Comparison of ENCODE assay signal across 15 mouse cellular contexts in the genomic region with DNA sequence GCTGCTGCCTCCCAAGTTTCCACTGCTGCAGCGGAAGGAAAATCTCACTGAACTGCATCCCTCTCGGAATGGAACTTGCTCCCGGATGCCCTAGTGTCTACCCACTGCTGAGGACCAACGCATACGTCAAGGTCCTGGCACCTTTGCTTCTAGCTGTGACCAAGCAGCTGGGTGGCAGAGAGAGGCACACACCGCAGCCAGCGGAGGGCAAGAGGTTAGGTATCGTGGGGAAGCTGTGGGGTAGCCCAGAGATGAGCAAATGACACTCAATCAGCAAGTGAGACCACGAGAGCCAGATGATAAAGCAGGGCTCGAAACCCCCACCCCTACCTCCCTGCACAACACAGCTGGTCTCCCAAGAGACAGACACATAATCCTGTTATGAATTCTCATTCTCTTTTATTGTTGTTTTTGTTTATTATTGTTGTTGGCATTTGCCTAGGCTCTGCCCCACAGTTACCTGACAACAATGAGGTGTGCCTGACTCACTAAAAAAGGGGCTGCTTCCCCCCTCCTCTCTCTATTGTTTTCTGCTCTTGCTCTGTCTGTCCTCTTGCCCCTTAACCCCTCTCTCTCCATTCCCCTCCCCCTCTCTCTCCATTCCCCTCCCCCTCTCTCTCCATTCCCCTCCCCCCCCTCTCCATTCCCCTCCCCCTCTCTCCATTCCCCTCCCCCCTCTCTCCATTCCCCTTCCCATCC.
DNase-seq lines count a peak whose midpoint lies in the region; ATAC-seq and TF ChIP-seq lines count a peak whose summit lies in the region.
"Had no signal": no experiment of that assay in that cellular context is flagged by ENCODE, and none has a peak within 500 bp of the region (broad histone marks: within the 10 kb centered on the region; RNA-seq: fewer than 3 reads in every experiment).

No protein-coding gene starts in this region.

- dilution Hi-C loops in CH12.LX (cut with MboI; ENCODE audit: extremely low pct_ligation_motif_present, extremely low pct_unique_long_range_greater_than_20kb, low sequenced_read_pairs): no loop called here

- no peak overlapping the region for H3K4me3 ChIP-seq in heart, embryonic 12.5 days
- H3K4me3 ChIP-seq in CH12.LX (replicated peaks in 1 of 3; ENCODE audit: low read depth in 2 of 3, low read length in 2 of 3, poor library complexity in 1 of 3) (no peak overlapping the region), ES-E14 (ENCODE audit: insufficient read depth in 1 of 2, low read depth in 1 of 2, low read length in 2 of 2, poor library complexity in 1 of 2, severe bottlenecking in 1 of 2) (peak overlapping the region in 1 of 2 experiments; percentile 20; a peak in 2 of 4 replicates)
- no peak overlapping the region for H3K4me3 ChIP-seq in limb, embryonic 14.5 days (replicated peaks; ENCODE audit: low read length)
- H3K4me3 ChIP-seq: gastrocnemius, adult 2 months; left cerebral cortex, adult 2 months had no signal

- no peaks in the 10 kb centered on the region for H3K27me3 ChIP-seq in heart, embryonic 12.5 days (replicated peaks)
- H3K27me3 ChIP-seq in CH12.LX (replicated peaks): no peaks in the 10 kb centered on the region
- no peaks in the 10 kb centered on the region for H3K27me3 ChIP-seq in limb, embryonic 14.5 days (ENCODE audit: control insufficient read depth, insufficient read depth, low read length)

- TF ChIP-seq RAD21 in CH12.LX (IDR thresholded peaks at IDR 0.05; ENCODE audit: low read depth, low read length): no peak

- WGBS in heart, embryonic 12.5 days: 14% methylated on average over 10 of the region's 10 CpGs
- 30% methylated on average over 10 of the region's 10 CpGs for WGBS in limb, embryonic 14.5 days

- peak overlapping the region; percentile 25 for H3K4me2 ChIP-seq in heart, embryonic 12.5 days
- H3K4me2 ChIP-seq in CH12.LX (ENCODE audit: insufficient read depth, low read depth, poor library complexity, severe bottlenecking): no peak overlapping the region
- peak overlapping the region; percentile 7; the same call in 1 of the 2 replicates for H3K4me2 ChIP-seq in limb, embryonic 14.5 days (replicated peaks; ENCODE audit: low read depth, low read length, severe bottlenecking)

- H3K36me3 ChIP-seq in heart, embryonic 12.5 days: no peaks in the 10 kb centered on the region
- H3K36me3 ChIP-seq in CH12.LX (replicated peaks in 1 of 2; ENCODE audit: control insufficient read depth in 1 of 2, insufficient read depth in 1 of 2, low read length in 1 of 2) (no peaks in the 10 kb centered on the region), ES-E14 (ENCODE audit: control insufficient read depth, insufficient read depth, low read length, poor library complexity, severe bottlenecking) (no peaks in the 10 kb centered on the region)
- H3K36me3 ChIP-seq in limb, embryonic 14.5 days (ENCODE audit: control insufficient read depth, insufficient read depth, low read length): no peaks in the 10 kb centered on the region

- TF ChIP-seq POLR2A in CH12.LX (IDR thresholded peaks at IDR 0.05; ENCODE audit: low read depth, low read length): no peak
- TF ChIP-seq POLR2A in limb, embryonic 14.5 days (IDR thresholded peaks at IDR 0.05; ENCODE audit: borderline replicate concordance, extremely low read depth, insufficient read depth, insufficient read length): no peak

- no peak overlapping the region for H3K9ac ChIP-seq in heart, embryonic 12.5 days
- H3K9ac ChIP-seq in CH12.LX (ENCODE audit: insufficient read depth, low read depth) (no peak overlapping the region), ES-E14 (ENCODE audit: insufficient read depth, low read depth, low read length, poor library complexity, severe bottlenecking) (peak overlapping the region; percentile 40; the same call in 1 of the 2 replicates)
- H3K9ac ChIP-seq in limb, embryonic 14.5 days (ENCODE audit: low read depth, low read length, severe bottlenecking): 0 out of 2 replicates have a peak overlapping the region, but pooled peaks have one; percentile 16
- H3K9ac ChIP-seq: liver, embryonic 14.5 days had no signal

- in situ Hi-C loops in CH12.LX (cut with MboI; ENCODE audit: low pct_ligation_motif_present, low pct_unique_long_range_greater_than_20kb, low sequenced_read_pairs) (no loop called here), ES-E14 (cut with MboI; ENCODE audit: low sequenced_read_pairs in 2 of 2, unreplicated experiment in 2 of 2) (no loop called here)

- no peak for ATAC-seq in heart, embryonic 12.5 days (ENCODE audit: insufficient number of reproducible peaks, low FRiP score)
- ATAC-seq in limb, embryonic 14.5 days (ENCODE audit: low FRiP score, low read depth): no peak

- intact Hi-C loops in heart, postnatal 25 days (cut with DNase I): no loop called here

- DNase-seq in heart, postnatal 25 days (ENCODE audit: low spot score): no peak
- DNase-seq in CH12.LX (ENCODE audit: extremely low read depth) (peak; percentile 24), ES-E14 (ENCODE audit: low read depth, low spot score) (no peak)
- DNase-seq in limb, embryonic 14.5 days (ENCODE audit: low spot score): no peak
- no peak for DNase-seq in Muller cell, postnatal 12 days (ENCODE audit: inconsistent ontology term)
- DNase-seq in layer of hippocampus, postnatal 36 days: no peak
- DNase-seq: cerebellum, adult 18-20 months; gastrocnemius, adult 2 months; kidney, adult 8-10 months; lung, postnatal 10 days; right cerebral cortex, postnatal 25 days; thymus, adult 18-20 months had no signal

- no peak overlapping the region for H3K27ac ChIP-seq in heart, embryonic 12.5 days (ENCODE audit: poor library complexity, severe bottlenecking)
- no peak overlapping the region for H3K27ac ChIP-seq in CH12.LX (ENCODE audit: insufficient read depth, low read depth)
- H3K27ac ChIP-seq in ES-E14 (ENCODE audit: insufficient read depth, low read depth, low read length, poor library complexity, severe bottlenecking): peak overlapping the region; percentile 69
- no peak overlapping the region for H3K27ac ChIP-seq in limb, embryonic 14.5 days (replicated peaks; ENCODE audit: low read depth, low read length)
- H3K27ac ChIP-seq: gastrocnemius, adult 2 months; left cerebral cortex, adult 2 months; liver, embryonic 14.5 days had no signal

- no peaks in the 10 kb centered on the region for H3K79me2 ChIP-seq in CH12.LX (replicated peaks; ENCODE audit: control insufficient read depth, extremely low read depth, insufficient read depth, poor library complexity, severe bottlenecking)

- no peak for TF ChIP-seq EP300 in CH12.LX (IDR thresholded peaks at IDR 0.05; ENCODE audit: low read length)

- no peaks in the 10 kb centered on the region for H3K4me1 ChIP-seq in heart, embryonic 12.5 days (replicated peaks)
- H3K4me1 ChIP-seq in CH12.LX (ENCODE audit: control insufficient read depth in 1 of 2, insufficient read depth in 2 of 2): peaks cover 8 to 35% of the 10 kb centered on the region in 2 experiments
- H3K4me1 ChIP-seq in ES-E14 (ENCODE audit: control insufficient read depth in 2 of 2, insufficient read depth in 2 of 2, low read length in 2 of 2, poor library complexity in 1 of 2): peaks cover 0 to 6% of the 10 kb centered on the region in 2 experiments; a peak in 1 of 4 replicates
- no peaks in the 10 kb centered on the region for H3K4me1 ChIP-seq in limb, embryonic 14.5 days (ENCODE audit: control insufficient read depth, insufficient read depth, low read length)

- peaks cover 7% of the 10 kb centered on the region for H3K9me3 ChIP-seq in heart, embryonic 12.5 days (replicated peaks)
- H3K9me3 ChIP-seq in CH12.LX (replicated peaks; ENCODE audit: low read length): peaks cover 12% of the 10 kb centered on the region
- no peaks in the 10 kb centered on the region for H3K9me3 ChIP-seq in ES-E14 (ENCODE audit: control insufficient read depth, insufficient read depth, low read depth, low read length)
- no peaks in the 10 kb centered on the region for H3K9me3 ChIP-seq in limb, embryonic 14.5 days (ENCODE audit: control insufficient read depth, low read length)

- no peak for TF ChIP-seq CTCF in CH12.LX (conservative IDR thresholded peaks at IDR 0.05 in 1 of 2, IDR thresholded peaks at IDR 0.05 in 1 of 2; ENCODE audit: low read depth in 2 of 2, low read length in 2 of 2)

TF ChIP-seq in CH12.LX, 34 proteins besides CTCF, POLR2A, EP300 and RAD21 (continues in another document):
- no peak for TF ChIP-seq CHD1 (IDR thresholded peaks at IDR 0.05; ENCODE audit: low read depth, low read length)
- TF ChIP-seq MYC (IDR thresholded peaks at IDR 0.05; ENCODE audit: low read depth, low read length): no peak
- TF ChIP-seq BHLHE40 (IDR thresholded peaks at IDR 0.05; ENCODE audit: low read depth, low read length): no peak
- TF ChIP-seq MAFK (IDR thresholded peaks at IDR 0.05; ENCODE audit: insufficient replicate concordance, low read length): no peak
- no peak for TF ChIP-seq ZMIZ1 (IDR thresholded peaks at IDR 0.05; ENCODE audit: low read depth, low read length)
- no peak for TF ChIP-seq ZNF384 (IDR thresholded peaks at IDR 0.05; ENCODE audit: low read depth, low read length)
- no peak for TF ChIP-seq ETS1 (conservative IDR thresholded peaks at IDR 0.05; ENCODE audit: low read depth, low read length)
- no peak for TF ChIP-seq PAX5 (IDR thresholded peaks at IDR 0.05; ENCODE audit: low read length)
- TF ChIP-seq KAT2A (IDR thresholded peaks at IDR 0.05; ENCODE audit: insufficient replicate concordance, low read length): no peak
- no peak for TF ChIP-seq RCOR1 (conservative IDR thresholded peaks at IDR 0.05; ENCODE audit: low read depth, low read length)
- TF ChIP-seq JUND (conservative IDR thresholded peaks at IDR 0.05; ENCODE audit: low read depth, low read length): no peak
- no peak for TF ChIP-seq UBTF (IDR thresholded peaks at IDR 0.05; ENCODE audit: low read depth, low read length)

TF ChIP-seq in ES-E14, 5 proteins besides CTCF, POLR2A, EP300 and RAD21:
- TF ChIP-seq CHD2 (IDR thresholded peaks at IDR 0.05; ENCODE audit: low read depth, low read length) (no peak), ZNF384 (IDR thresholded peaks at IDR 0.05; ENCODE audit: low read depth, low read length) (no peak), MAFK (IDR thresholded peaks at IDR 0.05; ENCODE audit: insufficient read depth, low read depth, low read length) (no peak), ZC3H11A (IDR thresholded peaks at IDR 0.05; ENCODE audit: borderline replicate concordance, low read depth, low read length) (no peak), HCFC1 (IDR thresholded peaks at IDR 0.05; ENCODE audit: borderline replicate concordance, insufficient read depth, low read length) (no peak)

Comparison
In these comparisons a context has a peak if more than half of its experiments do, and no peak if none do; other contexts are left out.
1. H3K9ac ChIP-seq: peak in ES-E14 (single experiment) and limb, embryonic 14.5 days (single experiment); none in heart, embryonic 12.5 days (single experiment) and CH12.LX (single experiment).